Mouse (Mus musculus) neural tube, embryonic 12.5 days (tissue): Measurements from ENCODE around the gene Lman2l. TPM values are rescaled to one million over a fixed set of nuclear protein-coding genes. Genes with fewer than 3 reads are reported as not detected.
A peak's percentile ranks its signal among the peaks of the same experiment; 100 is the strongest.

Experiments used
- ATAC-seq: fragments of 200-750 bp; cut with Nextera tagmentation; 2 replicates; pipeline ENCODE4 v1.8.0; 2017; ENCODE audit warnings: low read depth, mild to moderate bottlenecking, moderate TSS enrichment, moderate library complexity; ENCODE audit not compliant: low FRiP score
- H3K27ac ChIP-seq: fragments of 300-500 bp; sonication (generic); 2 replicates; pipeline ENCODE4 v1.5.1; 2016
- H3K27me3 ChIP-seq: fragments of 300-500 bp; sonication (generic); replicated peaks from 2 replicates; pipeline ENCODE4 v1.6.1; 2016; ENCODE audit warnings: mild to moderate bottlenecking
- H3K36me3 ChIP-seq: fragments of 300-500 bp; sonication (generic); 2 replicates; pipeline ENCODE4 v1.6.1; 2016; ENCODE audit warnings: mild to moderate bottlenecking
- H3K4me1 ChIP-seq: fragments of 300-500 bp; sonication (generic); 2 replicates; pipeline ENCODE4 v1.6.1; 2016
- H3K4me2 ChIP-seq: fragments of 300-500 bp; sonication (generic); replicated peaks from 2 replicates; pipeline ENCODE4 v1.6.1; 2016; ENCODE audit warnings: mild to moderate bottlenecking
- H3K4me3 ChIP-seq: fragments of 300-500 bp; sonication (generic); 2 replicates; pipeline ENCODE4 v1.5.1; 2016
- H3K9ac ChIP-seq: fragments of 300-500 bp; sonication (generic); 2 replicates; pipeline ENCODE4 v1.6.1; 2016; ENCODE audit warnings: mild to moderate bottlenecking
- H3K9me3 ChIP-seq: fragments of 300-500 bp; sonication (generic); 2 replicates; pipeline ENCODE4 v1.6.1; 2016; ENCODE audit warnings: mild to moderate bottlenecking
- WGBS: fragments of 180-500 bp; shearing (Covaris S2); methylation state at CpG from one replicate; pipeline ENCODE4 v1.1.7; 2016; 5-methylcytosine and 5-hydroxymethylcytosine counted together
- polyA plus RNA-seq: library from polyadenylated mRNA; unstranded; fragments of >200 nt; fragmentation: Nextera tagmentation; extraction: Ambion mirVana; gene quantifications from 2 replicates; pipeline ENCODE4 v1.2.1, GENCODE M21; 2016

The Lman2l gene
- 71.2 and 73.2 TPM in 2 replicates for polyA plus RNA-seq

GRCm38 (mm10) chr1:36444471-36445464 is at the start of gene Lman2l:
TSS of gene Lman2l (minus strand) at chr1:36445271.
- Histone ChIP-seq H3K9ac (peak within 1 kb of the TSS; percentile 74), H3K27ac (peak within 1 kb of the TSS; percentile 55), H3K4me3 (peak within 1 kb of the TSS; percentile 74), H3K36me3 (peaks cover 15% of the 10 kb centered on the region; the same call in 1 of the 2 replicates), H3K9me3 (no peaks in the 10 kb centered on the region), H3K4me1 (0 out of 2 replicates have a peak, but pooled peaks cover 5% of the 10 kb centered on the region), H3K27me3 (no peaks in the 10 kb centered on the region), H3K4me2 (peak within 1 kb of the TSS; percentile 72)
- peak; percentile 99 for ATAC-seq
- 1% methylated on average over 57 of the region's 57 CpGs for WGBS

- no peak overlapping the region for H3K4me3 ChIP-seq
- no peak for ATAC-seq
- no peak overlapping the region for H3K9ac ChIP-seq
- no peak overlapping the region for H3K27ac ChIP-seq
- H3K36me3 ChIP-seq: peaks cover 2% of the 10 kb centered on the region; the same call in 1 of the 2 replicates
- no peaks in the 10 kb centered on the region for H3K27me3 ChIP-seq
- H3K9me3 ChIP-seq: no peaks in the 10 kb centered on the region
- 83% methylated on average over 6 of the region's 6 CpGs for WGBS
- no peaks in the 10 kb centered on the region; the same call in 1 of the 2 replicates for H3K4me1 ChIP-seq
- H3K4me2 ChIP-seq: no peak overlapping the region
Observed at GRCm38 (mm10) chr1:36493299-36493698, 48.2 kb upstream of the Lman2l start.

- Histone ChIP-seq H3K36me3 (no peaks in the 10 kb centered on the region), H3K9me3 (no peaks in the 10 kb centered on the region), H3K4me1 (no peaks in the 10 kb centered on the region; the same call in 1 of the 2 replicates), H3K4me3 (no peak overlapping the region), H3K4me2 (no peak overlapping the region), H3K27me3 (no peaks in the 10 kb centered on the region), H3K27ac (no peak overlapping the region), H3K9ac (no peak overlapping the region)
- WGBS: 57% methylated on average over 9 of the region's 9 CpGs
- no peak for ATAC-seq
Observed at GRCm38 (mm10) chr1:36492416-36493139, 47.5 kb upstream of the Lman2l start.

- no peak for ATAC-seq
- H3K4me3 ChIP-seq: no peak overlapping the region
- no peaks in the 10 kb centered on the region for H3K27me3 ChIP-seq
- H3K4me1 ChIP-seq: no peaks in the 10 kb centered on the region; the same call in 1 of the 2 replicates
- no peak overlapping the region for H3K27ac ChIP-seq
- H3K4me2 ChIP-seq: no peak overlapping the region
- H3K36me3 ChIP-seq: no peaks in the 10 kb centered on the region
- WGBS: 66% methylated on average over 6 of the region's 6 CpGs
- H3K9me3 ChIP-seq: no peaks in the 10 kb centered on the region
- H3K9ac ChIP-seq: no peak overlapping the region
Observed at GRCm38 (mm10) chr1:36489661-36490060, 44.6 kb upstream of the Lman2l start.

GRCm38 (mm10) chr1:36487111-36487510 is 42.0 kb upstream of the Lman2l start:
- 77% methylated on average over 9 of the region's 9 CpGs for WGBS
- no peak for ATAC-seq
- Histone ChIP-seq H3K9ac (no peak overlapping the region), H3K4me3 (no peak overlapping the region), H3K9me3 (no peaks in the 10 kb centered on the region), H3K4me2 (no peak overlapping the region), H3K27me3 (no peaks in the 10 kb centered on the region), H3K36me3 (no peaks in the 10 kb centered on the region), H3K27ac (no peak overlapping the region), H3K4me1 (no peaks in the 10 kb centered on the region; the same call in 1 of the 2 replicates)

DNA sequence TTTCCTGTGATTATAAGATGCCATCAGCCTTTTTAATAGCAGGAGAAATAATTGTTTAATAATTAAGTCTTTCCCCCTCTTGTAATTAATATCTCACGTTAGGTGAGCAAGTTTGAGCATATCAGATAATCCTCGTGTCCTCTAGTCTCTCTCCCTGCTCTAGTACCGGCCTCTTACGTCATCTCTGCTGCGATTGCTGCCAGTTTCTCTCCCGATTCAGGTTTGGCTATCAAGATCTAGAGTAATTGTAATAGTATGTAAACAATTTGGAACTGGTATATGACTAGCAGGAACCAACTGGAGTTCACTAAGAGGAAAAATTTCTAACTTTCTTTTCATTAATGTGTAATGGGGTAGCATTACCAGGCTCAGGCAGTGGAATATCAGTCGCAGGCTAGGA is 40.0 kb upstream of the Lman2l start:
- Histone ChIP-seq H3K27me3 (no peaks in the 10 kb centered on the region), H3K4me1 (no peaks in the 10 kb centered on the region; the same call in 1 of the 2 replicates), H3K9me3 (no peaks in the 10 kb centered on the region), H3K4me2 (no peak overlapping the region), H3K9ac (no peak overlapping the region), H3K36me3 (no peaks in the 10 kb centered on the region), H3K4me3 (no peak overlapping the region), H3K27ac (no peak overlapping the region)
- no peak for ATAC-seq
- 93% methylated on average over 7 of the region's 7 CpGs for WGBS

GRCm38 (mm10) chr1:36483825-36484224 is 38.8 kb upstream of the Lman2l start:
- H3K4me3 ChIP-seq: no peak overlapping the region
- WGBS: 76% methylated on average over 4 of the region's 4 CpGs
- no peaks in the 10 kb centered on the region for H3K4me1 ChIP-seq
- H3K27ac ChIP-seq: no peak overlapping the region
- H3K4me2 ChIP-seq: no peak overlapping the region
- no peak for ATAC-seq
- H3K36me3 ChIP-seq: no peaks in the 10 kb centered on the region
- H3K9ac ChIP-seq: no peak overlapping the region
- no peaks in the 10 kb centered on the region for H3K27me3 ChIP-seq
- no peaks in the 10 kb centered on the region for H3K9me3 ChIP-seq

DNA sequence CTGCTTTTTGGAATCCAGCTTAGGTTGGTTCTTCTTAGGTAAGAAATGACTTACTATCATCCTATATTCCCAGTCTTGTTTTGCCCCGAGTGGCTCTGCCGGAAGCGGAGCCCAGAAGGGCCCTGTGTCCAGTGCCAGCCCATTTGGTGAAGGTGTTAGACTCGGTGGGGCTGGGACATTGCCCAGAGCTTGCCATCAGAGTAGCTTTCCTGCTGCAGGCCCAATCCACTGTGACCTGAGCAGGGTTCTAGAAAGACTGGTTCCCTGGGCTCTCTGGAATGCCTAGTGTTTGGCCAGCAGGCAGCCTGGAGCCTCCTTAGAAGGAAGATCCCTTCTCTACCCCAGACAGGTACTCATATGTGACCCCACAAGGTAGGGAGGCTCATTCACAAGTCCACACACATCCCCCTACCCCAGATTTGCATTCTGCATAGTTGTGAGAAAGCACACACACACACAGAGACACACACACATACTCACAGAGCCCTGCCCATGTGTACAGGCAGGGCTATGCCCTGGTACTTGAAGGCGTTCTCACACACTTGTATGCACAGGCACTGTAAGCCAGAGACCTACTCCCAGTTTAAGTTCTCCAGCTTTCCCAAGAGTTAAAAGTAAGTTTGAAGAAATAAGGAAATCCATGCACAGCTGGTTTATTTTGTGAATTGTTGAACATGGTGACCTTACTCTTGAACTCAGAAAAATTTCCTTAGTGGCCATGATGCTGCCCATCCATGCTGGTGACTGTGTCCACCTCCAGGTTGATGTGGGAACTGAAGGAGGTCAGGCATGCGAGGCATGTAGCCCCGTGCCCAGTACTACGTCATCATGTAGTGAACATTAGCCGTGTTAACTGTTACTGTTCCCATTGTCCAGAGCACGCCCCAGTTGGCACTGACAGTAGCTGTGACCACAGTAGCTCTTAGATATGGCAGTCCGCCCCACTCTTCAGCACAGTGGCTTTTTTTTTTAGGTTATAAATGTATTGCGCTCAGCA is 35.1 kb upstream of the Lman2l start:
- H3K4me3 ChIP-seq: no peak overlapping the region
- H3K27ac ChIP-seq: no peak overlapping the region
- no peak overlapping the region for H3K4me2 ChIP-seq
- no peaks in the 10 kb centered on the region for H3K27me3 ChIP-seq
- WGBS: 88% methylated on average over 12 of the region's 12 CpGs
- no peaks in the 10 kb centered on the region for H3K9me3 ChIP-seq
- no peak for ATAC-seq
- H3K9ac ChIP-seq: no peak overlapping the region
- H3K4me1 ChIP-seq: peaks cover 11% of the 10 kb centered on the region
- H3K36me3 ChIP-seq: no peaks in the 10 kb centered on the region

DNA sequence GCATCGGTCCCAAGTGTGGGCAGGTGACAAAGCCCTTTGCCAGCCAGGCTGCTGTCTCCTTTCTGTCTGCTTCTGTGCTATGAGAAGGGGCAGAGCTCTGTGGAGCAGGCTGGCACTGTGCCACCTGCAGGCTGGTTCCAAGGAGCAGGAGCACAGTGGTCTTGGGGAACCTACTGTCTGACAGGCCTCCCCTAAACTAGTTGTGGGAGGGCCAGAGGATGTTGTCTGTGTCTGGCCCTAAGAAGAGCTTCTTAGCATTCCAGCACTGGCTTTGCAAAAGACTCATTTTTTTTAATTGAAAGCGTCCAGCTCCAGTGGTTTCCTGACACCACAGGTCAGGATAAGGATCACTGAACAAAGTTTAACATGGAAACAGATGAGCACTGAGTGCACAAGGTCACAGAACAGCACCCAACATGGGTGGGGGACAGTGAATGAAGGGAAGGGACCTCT is 33.3 kb upstream of the Lman2l start:
- no peaks in the 10 kb centered on the region for H3K9me3 ChIP-seq
- ATAC-seq: no peak
- no peak overlapping the region for H3K4me2 ChIP-seq
- no peak overlapping the region for H3K4me3 ChIP-seq
- peaks cover 29% of the 10 kb centered on the region for H3K4me1 ChIP-seq
- H3K27me3 ChIP-seq: no peaks in the 10 kb centered on the region
- 78% methylated on average over 2 of the region's 2 CpGs for WGBS
- H3K27ac ChIP-seq: no peak overlapping the region
- no peaks in the 10 kb centered on the region for H3K36me3 ChIP-seq
- H3K9ac ChIP-seq: 0 out of 2 replicates have a peak overlapping the region, but pooled peaks have one; percentile 17

DNA sequence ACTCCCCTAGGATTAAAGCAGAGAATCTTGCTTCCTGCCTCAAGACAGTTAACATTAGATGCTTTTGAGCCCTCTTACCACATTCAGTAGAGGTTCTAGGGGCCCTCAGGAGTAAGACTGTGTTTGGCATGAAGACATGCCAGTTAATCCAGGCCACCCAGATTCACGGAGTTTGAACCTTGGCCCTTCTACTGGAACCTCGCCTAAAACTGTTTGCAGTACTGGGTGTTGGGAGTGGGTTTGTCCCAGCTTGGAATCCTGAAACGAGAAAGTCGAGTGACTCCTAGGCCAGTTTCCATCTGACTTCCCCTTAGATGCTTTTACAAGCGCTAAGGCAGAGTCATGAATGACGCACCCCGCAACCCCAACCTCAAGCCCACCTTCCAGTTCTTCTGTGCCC is 31.4 kb upstream of the Lman2l start:
- H3K4me3 ChIP-seq: no peak overlapping the region
- H3K36me3 ChIP-seq: no peaks in the 10 kb centered on the region
- no peak overlapping the region for H3K9ac ChIP-seq
- no peaks in the 10 kb centered on the region for H3K27me3 ChIP-seq
- 84% methylated on average over 7 of the region's 7 CpGs for WGBS
- ATAC-seq: no peak
- H3K4me1 ChIP-seq: peaks cover 47% of the 10 kb centered on the region
- no peaks in the 10 kb centered on the region for H3K9me3 ChIP-seq
- peak overlapping the region; percentile 65; the same call in 1 of the 2 replicates for H3K4me2 ChIP-seq
- no peak overlapping the region for H3K27ac ChIP-seq

DNA sequence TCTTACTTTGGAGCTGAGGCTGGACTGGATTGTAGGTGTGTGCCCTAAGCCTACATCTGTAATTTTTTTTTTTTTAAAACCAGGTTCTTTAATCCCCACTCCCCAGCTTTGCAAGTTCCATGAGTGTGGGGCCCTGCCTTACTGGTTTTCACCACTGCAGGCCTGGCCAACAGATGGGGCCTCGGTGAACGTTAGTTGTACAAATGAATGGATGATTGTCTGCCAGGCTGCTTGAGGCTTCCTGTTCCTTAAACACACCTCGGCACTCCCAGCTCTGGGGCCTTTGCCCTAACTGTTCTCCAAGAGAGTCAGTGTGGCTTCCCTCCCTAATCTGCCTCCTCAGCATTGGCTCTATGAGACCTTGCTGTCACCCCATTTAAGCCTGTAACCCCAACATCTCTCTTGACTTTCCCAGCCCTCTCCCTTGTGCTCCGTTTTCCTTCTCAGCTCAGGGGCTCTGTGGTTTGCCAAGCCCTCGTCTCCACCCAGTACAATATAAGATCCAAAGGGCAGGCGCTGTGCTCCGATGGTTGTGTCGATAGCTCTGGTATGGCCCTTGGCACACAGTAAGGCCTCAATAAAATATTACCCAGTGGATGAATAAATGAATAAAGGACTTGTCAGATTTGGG is 30.5 kb upstream of the Lman2l start:
- Histone ChIP-seq H3K9ac (no peak overlapping the region), H3K4me2 (peak overlapping the region; percentile 65), H3K27ac (no peak overlapping the region), H3K36me3 (no peaks in the 10 kb centered on the region), H3K4me3 (no peak overlapping the region), H3K4me1 (peaks cover 47% of the 10 kb centered on the region), H3K9me3 (no peaks in the 10 kb centered on the region), H3K27me3 (no peaks in the 10 kb centered on the region)
- WGBS: 57% methylated on average over 8 of the region's 8 CpGs
- ATAC-seq: no peak
